Mouse (Mus musculus) kidney, adult 2 months (tissue): ENCODE measurements at regions not wholly inside any gene's neighbourhood (a gene's known extent, or its start where the extent isn't known, plus 50 kb on each side); places are given as distances from the start of the nearest gene placed in this dataset.
"Not testable (repeated sequence)": the region's sequence is repeated elsewhere in the genome, so short reads cannot be mapped to it uniquely, and the experiment has no call there.

Experiments
- CTCF ChIP-seq: fragments of 200-500 bp; conservative IDR thresholded peaks from 2 replicates; pipeline ENCODE4 v1.5.1; 2011; ENCODE audit warnings: low read depth, mild to moderate bottlenecking, control low read depth, low read length, moderate library complexity, mixed read lengths; ENCODE audit not compliant: insufficient read depth, insufficient read length
- POLR2A ChIP-seq: fragments of 200-500 bp; IDR thresholded peaks from one replicate; pipeline ENCODE4 v1.6.1; 2011; ENCODE audit warnings: low read depth, low read length, control low read depth

- not testable (repeated sequence) for TF ChIP-seq CTCF, POLR2A
These were observed 1062.6 kb upstream of the 1700008P02Rik start for GRCm38 (mm10) chr3:7682816-7683215.
